Mouse (Mus musculus): ENCODE results near the gene Gm37240.
"Not testable (repeated sequence)": the region's sequence is repeated elsewhere in the genome, so short reads cannot be mapped to it uniquely, and the experiment has no call there.

GRCm38 (mm10) chr3:84648069-84648468 is 1239.2 kb downstream of the Gm37240 start:
- not testable (repeated sequence) for TF ChIP-seq CTCF (IDR thresholded peaks at IDR 0.05; ENCODE audit: borderline replicate concordance, insufficient read depth, low read depth, low read length); POLR2A (IDR thresholded peaks at IDR 0.05; ENCODE audit: borderline replicate concordance, insufficient read depth, low read length)
